Mouse (Mus musculus): ENCODE measurements at regions not wholly inside any gene's neighbourhood (a gene's known extent, or its start where the extent isn't known, plus 50 kb on each side); places are given as distances from the start of the nearest gene placed in this dataset.

GRCm38 (mm10) chr3:147238398-147238797 is 386.2 kb downstream of the Ttll7 start:
- TF ChIP-seq CTCF (IDR thresholded peaks at IDR 0.05): no peak
- TF ChIP-seq EP300 (IDR thresholded peaks at IDR 0.05): no peak
